Mouse (Mus musculus) testis, adult 2 months (tissue): ENCODE results near the gene Tmem135. TPM values are rescaled to one million over a fixed set of nuclear protein-coding genes. Genes with fewer than 3 reads are reported as not detected.

Experiments used
- H3K27ac ChIP-seq: fragments of 200-500 bp; 2 replicates; pipeline ENCODE4 v1.5.1; 2012; ENCODE audit warnings: low read depth, low read length; ENCODE audit not compliant: control insufficient read depth, insufficient read depth
- H3K27me3 ChIP-seq: fragments of 200-500 bp; 2 replicates; pipeline ENCODE4 v1.6.1; 2012; ENCODE audit warnings: mild to moderate bottlenecking, low read length, moderate library complexity; ENCODE audit not compliant: control insufficient read depth, insufficient read depth
- H3K36me3 ChIP-seq: fragments of 200-500 bp; 2 replicates; pipeline ENCODE4 v1.6.1; 2012; ENCODE audit warnings: mild to moderate bottlenecking, low read length; ENCODE audit not compliant: control insufficient read depth, insufficient read depth
- H3K4me1 ChIP-seq: fragments of 200-500 bp; 2 replicates; pipeline ENCODE4 v1.6.1; 2012; ENCODE audit warnings: low read length; ENCODE audit not compliant: control insufficient read depth, insufficient read depth
- H3K4me3 ChIP-seq: fragments of 200-500 bp; 2 replicates; pipeline ENCODE4 v1.5.1; 2012; ENCODE audit warnings: low read depth, mild to moderate bottlenecking, low read length, moderate library complexity, mixed read lengths; ENCODE audit not compliant: control insufficient read depth
- CTCF ChIP-seq: fragments of 200-500 bp; IDR thresholded peaks from 2 replicates; pipeline ENCODE4 v1.5.1; 2012; ENCODE audit warnings: low read depth, mild to moderate bottlenecking, inconsistent platforms, low read length, moderate library complexity; ENCODE audit not compliant: control insufficient read depth, insufficient read depth, insufficient replicate concordance
- POLR2A ChIP-seq: fragments of 200-500 bp; IDR thresholded peaks from 2 replicates; pipeline ENCODE4 v1.6.1; 2012; ENCODE audit warnings: low read depth, mild to moderate bottlenecking, inconsistent platforms, low read length, moderate library complexity; ENCODE audit not compliant: control insufficient read depth
- polyA plus RNA-seq: library from polyadenylated mRNA; depleted of rRNA; stranded (reverse); fragments of >200 nt; gene quantifications from 2 replicates; pipeline ENCODE4 v1.2.3, GENCODE M21; 2012; rRNA removed

Gene Tmem135
- 4.6 and 5.1 TPM in 2 replicates for polyA plus RNA-seq

DNA sequence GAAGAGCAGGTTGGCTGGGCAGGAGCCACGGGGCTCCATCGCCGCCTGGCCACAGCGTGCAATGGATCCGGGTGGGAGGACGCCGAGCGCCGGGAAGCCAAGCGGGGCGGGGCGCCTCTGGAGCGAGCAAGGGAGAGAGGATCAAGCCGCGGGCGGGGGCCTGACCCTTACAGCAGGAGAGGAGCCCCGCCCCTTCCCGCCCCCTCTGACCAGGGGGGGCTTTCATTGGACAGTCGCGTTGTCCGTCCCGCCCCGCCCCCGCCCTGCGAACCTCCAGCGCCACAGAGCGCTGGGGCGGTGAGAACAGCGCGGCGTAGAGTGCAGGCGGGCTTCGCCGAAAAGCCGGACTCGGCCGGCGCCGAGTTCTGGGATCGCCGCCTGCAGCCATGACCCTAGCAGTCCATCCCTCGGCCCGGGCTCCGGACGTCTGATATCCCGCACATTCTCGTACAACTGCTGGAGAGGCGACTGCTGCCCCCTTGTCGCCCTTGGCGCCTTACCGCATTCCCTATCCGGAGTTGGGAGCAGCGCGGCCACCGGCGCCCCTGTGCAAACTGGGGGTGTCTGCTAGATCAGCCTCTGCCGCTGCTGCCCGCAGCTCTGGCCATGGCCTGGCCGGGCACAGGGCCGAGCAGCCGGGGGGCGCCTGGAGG is at the start of gene Tmem135, which contains the start of gene Fzd4:
Tmem135 (minus strand) TSS at position 142 of the 653 bp plus-strand sequence.
Fzd4 (plus strand) TSS at position 275 of the 653 bp plus-strand sequence.
- Histone ChIP-seq H3K4me1 (peaks cover 11% of the 10 kb centered on the region; the same call in 1 of the 2 replicates), H3K4me3 (peak within 1 kb of the TSS; percentile 92), H3K36me3 (no peaks in the 10 kb centered on the region), H3K27ac (peak within 1 kb of the TSS; percentile 59), H3K27me3 (no peaks in the 10 kb centered on the region)
- TF ChIP-seq CTCF (no peak), POLR2A (peak; percentile 55)

- Histone ChIP-seq H3K36me3 (no peaks in the 10 kb centered on the region), H3K4me3 (no peak overlapping the region), H3K4me1 (no peaks in the 10 kb centered on the region), H3K27me3 (no peaks in the 10 kb centered on the region), H3K27ac (no peak overlapping the region)
- no peak for TF ChIP-seq POLR2A
- TF ChIP-seq CTCF: no peak
These were observed 46.3 kb upstream of the Tmem135 start for GRCm38 (mm10) chr7:89450312-89450711.

DNA sequence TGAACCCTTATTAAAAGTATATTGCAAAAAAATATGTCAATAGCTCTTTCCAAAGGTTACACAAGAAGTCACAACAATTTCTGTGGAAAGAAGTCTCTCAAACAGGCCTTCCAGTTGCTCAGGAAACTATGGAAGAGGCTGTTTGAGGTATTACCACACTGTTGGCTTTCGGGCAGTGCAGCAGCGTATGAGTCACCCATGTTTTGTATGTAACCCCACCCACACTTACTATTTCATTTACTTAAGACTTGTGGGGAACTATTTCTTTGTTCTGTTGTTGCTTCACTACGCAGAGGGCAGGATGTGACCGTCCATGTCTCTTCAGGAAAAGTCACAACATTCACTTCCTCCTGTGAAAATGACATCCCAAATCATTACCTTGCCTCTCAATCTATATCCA is 41.1 kb upstream of the Tmem135 start:
- Histone ChIP-seq H3K4me3 (no peak overlapping the region), H3K27me3 (no peaks in the 10 kb centered on the region), H3K27ac (no peak overlapping the region), H3K4me1 (no peaks in the 10 kb centered on the region), H3K36me3 (no peaks in the 10 kb centered on the region)
- TF ChIP-seq POLR2A (no peak), CTCF (no peak)

GRCm38 (mm10) chr7:89442242-89442641 is 38.2 kb upstream of the Tmem135 start:
- no peak overlapping the region for H3K27ac ChIP-seq
- H3K36me3 ChIP-seq: no peaks in the 10 kb centered on the region
- TF ChIP-seq POLR2A: no peak
- no peak for TF ChIP-seq CTCF
- H3K4me1 ChIP-seq: no peaks in the 10 kb centered on the region
- H3K27me3 ChIP-seq: no peaks in the 10 kb centered on the region
- no peak overlapping the region for H3K4me3 ChIP-seq

GRCm38 (mm10) chr7:89441291-89441690 is 37.3 kb upstream of the Tmem135 start:
- H3K4me1 ChIP-seq: no peaks in the 10 kb centered on the region
- H3K27me3 ChIP-seq: no peaks in the 10 kb centered on the region
- TF ChIP-seq CTCF (no peak), POLR2A (no peak)
- no peak overlapping the region for H3K27ac ChIP-seq
- H3K36me3 ChIP-seq: no peaks in the 10 kb centered on the region
- H3K4me3 ChIP-seq: no peak overlapping the region

GRCm38 (mm10) chr7:89437589-89437988 is 33.6 kb upstream of the Tmem135 start:
- Histone ChIP-seq H3K27ac (no peak overlapping the region), H3K4me3 (no peak overlapping the region), H3K36me3 (no peaks in the 10 kb centered on the region), H3K4me1 (no peaks in the 10 kb centered on the region), H3K27me3 (no peaks in the 10 kb centered on the region)
- TF ChIP-seq POLR2A (no peak), CTCF (peak; percentile 16; the same call in 1 of the 2 replicates)

DNA sequence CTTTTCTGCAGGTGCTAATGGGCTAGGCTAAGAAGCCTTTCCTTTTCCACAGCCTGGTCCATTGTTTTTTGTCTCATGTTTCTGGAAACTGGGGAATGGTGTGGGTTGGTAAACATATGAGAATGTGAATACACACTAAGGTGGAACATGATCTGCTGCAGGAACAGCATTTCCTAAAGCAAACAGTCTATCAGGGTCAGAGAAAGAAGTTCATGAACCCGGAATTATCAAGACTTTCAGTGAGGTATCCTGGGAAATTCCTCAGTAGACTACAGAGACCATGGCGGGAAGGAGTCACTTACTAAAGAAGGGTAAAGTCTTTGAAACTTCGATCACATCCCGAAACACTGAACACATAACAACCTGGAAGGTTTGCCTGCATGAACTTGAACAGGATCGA is 32.4 kb upstream of the Tmem135 start:
- H3K4me3 ChIP-seq: no peak overlapping the region
- no peak overlapping the region for H3K27ac ChIP-seq
- no peak for TF ChIP-seq CTCF
- TF ChIP-seq POLR2A: no peak
- no peaks in the 10 kb centered on the region for H3K36me3 ChIP-seq
- H3K27me3 ChIP-seq: no peaks in the 10 kb centered on the region
- no peaks in the 10 kb centered on the region for H3K4me1 ChIP-seq
